Mouse (Mus musculus): ENCODE measurements around the gene Csk. TPM values are rescaled to one million over a fixed set of nuclear protein-coding genes. Genes with fewer than 3 reads are reported as not detected.
A peak's percentile ranks its signal among the peaks of the same experiment; 100 is the strongest.

Csk gene
- polyA plus RNA-seq, 1 experiment from 2014 or later, result 117 TPM

GRCm38 (mm10) chr9:57594174-57594509 lies 59.3 kb downstream of the Csk start:
- TF ChIP-seq CTCF (IDR thresholded peaks at IDR 0.05), result no peak
- DNase-seq (ENCODE audit: low read depth, low spot score) (no peak), ATAC-seq (no peak)
- H3K27me3 ChIP-seq, result no peaks in the 10 kb centered on the region
- CTCF ChIA-PET, result interaction anchor here (0.9 to 1.2 kb wide), 2 partner anchors 31 to 35 kb away, joined by 3 to 4 read pairs; no protein-coding TSS in a partner anchor
- in situ Hi-C loops (cut with MboI; ENCODE audit: low pct_unique_long_range_greater_than_20kb), result loop anchor here (5.0 kb wide), 1 partner anchor 58 kb away; the partner anchor contains the start of gene Csk
- POLR2A ChIA-PET, result interaction anchor here (1.0 kb wide), 1 partner anchor 10 kb away, joined by 3 read pairs; no protein-coding TSS in a partner anchor

GRCm38 (mm10) chr9:57593454-57594173 lies 59.8 kb downstream of the Csk start:
- CTCF ChIA-PET, result interaction anchor here (1.2 kb wide), 1 partner anchor 35 kb away, joined by 4 read pairs; no protein-coding TSS in a partner anchor
- H3K27me3 ChIP-seq, result no peaks in the 10 kb centered on the region
- ATAC-seq, result no peak
- DNase-seq (ENCODE audit: low read depth, low spot score), result no peak
- in situ Hi-C loops (cut with MboI; ENCODE audit: low pct_unique_long_range_greater_than_20kb), result loop anchor here (5.0 kb wide), 1 partner anchor 59 kb away; the partner anchor contains the start of gene Csk
- POLR2A ChIA-PET, result interaction anchor here (1.0 kb wide), 1 partner anchor 11 kb away, joined by 3 read pairs; no protein-coding TSS in a partner anchor
- no peak for TF ChIP-seq CTCF (IDR thresholded peaks at IDR 0.05)

DNA sequence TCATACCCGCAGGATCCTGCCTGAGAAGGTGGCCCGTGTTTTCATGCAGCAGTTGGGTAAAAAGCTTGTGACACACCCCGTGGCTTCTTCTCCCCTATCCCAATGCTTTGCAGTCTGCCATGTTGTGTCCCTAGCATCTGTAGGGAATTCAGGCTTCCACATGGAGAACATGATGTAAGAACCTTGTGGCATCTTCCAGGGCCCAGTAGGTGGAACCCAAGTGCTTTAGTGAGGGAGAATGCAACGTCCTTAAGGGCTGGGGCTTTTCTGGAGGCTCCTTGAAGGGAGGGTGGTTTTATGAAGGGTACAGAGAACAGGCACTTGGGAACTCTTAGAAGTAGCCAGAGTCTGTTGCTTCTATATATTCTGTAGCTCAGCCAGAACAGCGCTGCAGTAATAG lies 62.7 kb downstream of the Csk start:
- TF ChIP-seq CTCF (IDR thresholded peaks at IDR 0.05), result no peak
- no peaks in the 10 kb centered on the region for H3K27me3 ChIP-seq
- DNase-seq (ENCODE audit: low read depth, low spot score), result no peak
- in situ Hi-C loops (cut with MboI; ENCODE audit: low pct_unique_long_range_greater_than_20kb), result loop anchor here (5.0 kb wide), 1 partner anchor 62 kb away; the partner anchor contains the start of gene Csk
- POLR2A ChIA-PET, result interaction anchor here (0.8 to 1.4 kb wide), 3 partner anchors 23 to 73 kb away, joined by 3 read pairs; partner anchors contain the start of gene Lman1l
- no peak for ATAC-seq
- CTCF ChIA-PET, result interaction anchor here (0.8 to 3.0 kb wide), 7 partner anchors 14 to 65 kb away, joined by 3 to 13 read pairs (median 4); no protein-coding TSS in a partner anchor

DNA sequence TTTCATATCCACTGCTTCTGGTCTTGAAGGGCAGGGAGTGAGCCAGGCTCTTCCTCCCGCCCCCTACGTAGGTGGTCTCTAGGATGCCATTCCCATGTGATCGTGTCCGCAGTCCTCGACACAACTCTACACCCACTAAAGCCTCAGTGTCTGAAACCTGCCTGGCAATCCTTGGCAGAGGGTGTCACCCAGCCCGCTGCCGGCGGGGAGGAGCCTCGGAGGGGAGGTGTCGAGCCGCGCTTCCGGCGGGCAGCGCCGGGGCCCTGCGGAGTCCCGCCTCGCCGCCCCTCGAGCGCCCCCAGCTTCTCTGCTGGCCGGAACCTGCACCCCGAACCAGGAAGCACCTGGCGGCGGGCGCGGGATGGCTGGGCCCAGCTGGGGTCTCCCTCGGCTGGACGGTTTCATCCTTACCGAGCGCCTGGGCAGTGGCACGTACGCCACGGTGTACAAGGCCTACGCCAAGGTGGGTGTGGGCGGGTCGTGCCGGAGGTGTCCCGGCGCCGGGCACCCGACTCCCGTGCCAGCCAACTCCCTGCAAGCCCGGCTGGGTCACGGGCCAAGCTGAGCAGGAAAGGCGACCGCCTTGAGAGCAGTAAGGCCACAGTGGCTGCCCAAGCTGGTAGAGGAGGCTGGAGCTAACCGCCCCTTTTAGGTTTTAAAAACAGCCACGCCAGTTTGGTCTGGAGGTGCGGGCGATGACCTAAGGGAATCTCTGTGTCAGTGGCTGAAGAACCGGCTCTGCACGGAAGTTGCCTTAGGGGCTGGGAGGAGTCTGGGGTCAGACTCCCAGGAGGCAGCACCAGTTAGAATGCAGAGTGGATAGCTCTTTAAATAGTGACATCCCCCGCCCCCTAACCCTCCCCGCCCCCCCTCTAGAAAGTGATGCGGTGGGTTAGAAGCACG lies 64.0 kb downstream of the Csk start, which contains the start of gene Ulk3:
Gene Ulk3 (plus strand): TSS at position 229 of the 903 bp plus-strand sequence.
- ATAC-seq, result peak; percentile 83
- TF ChIP-seq CTCF (IDR thresholded peaks at IDR 0.05), result no peak
- POLR2A ChIA-PET, result interaction anchor here (0.7 kb wide), 1 partner anchor 37 kb away, joined by 3 read pairs; no protein-coding TSS in a partner anchor
- CTCF ChIA-PET, result interaction anchor here (1.8 to 3.0 kb wide), 2 partner anchors 50 to 66 kb away, joined by 6 to 13 read pairs; no protein-coding TSS in a partner anchor
- no peak for DNase-seq (ENCODE audit: low read depth, low spot score)
- H3K27me3 ChIP-seq, result no peaks in the 10 kb centered on the region
- in situ Hi-C loops (cut with MboI; ENCODE audit: low pct_unique_long_range_greater_than_20kb), result loop anchor here (5.0 kb wide), 1 partner anchor 63 kb away; the partner anchor contains the start of gene Csk

- ChIA-PET CTCF (interaction anchor here (0.9 kb wide), 1 partner anchor 34 kb away, joined by 3 read pairs; no protein-coding TSS in a partner anchor), POLR2A (no interaction called here)
- H3K27me3 ChIP-seq, result no peaks in the 10 kb centered on the region
- no peak for TF ChIP-seq CTCF (IDR thresholded peaks at IDR 0.05)
- in situ Hi-C loops (cut with MboI; ENCODE audit: low pct_unique_long_range_greater_than_20kb), result no loop called here
- DNase-seq (ENCODE audit: low read depth, low spot score) (no peak), ATAC-seq (no peak)
These were observed 68.4 kb downstream of the Csk start for GRCm38 (mm10) chr9:57584991-57585390.

DNA sequence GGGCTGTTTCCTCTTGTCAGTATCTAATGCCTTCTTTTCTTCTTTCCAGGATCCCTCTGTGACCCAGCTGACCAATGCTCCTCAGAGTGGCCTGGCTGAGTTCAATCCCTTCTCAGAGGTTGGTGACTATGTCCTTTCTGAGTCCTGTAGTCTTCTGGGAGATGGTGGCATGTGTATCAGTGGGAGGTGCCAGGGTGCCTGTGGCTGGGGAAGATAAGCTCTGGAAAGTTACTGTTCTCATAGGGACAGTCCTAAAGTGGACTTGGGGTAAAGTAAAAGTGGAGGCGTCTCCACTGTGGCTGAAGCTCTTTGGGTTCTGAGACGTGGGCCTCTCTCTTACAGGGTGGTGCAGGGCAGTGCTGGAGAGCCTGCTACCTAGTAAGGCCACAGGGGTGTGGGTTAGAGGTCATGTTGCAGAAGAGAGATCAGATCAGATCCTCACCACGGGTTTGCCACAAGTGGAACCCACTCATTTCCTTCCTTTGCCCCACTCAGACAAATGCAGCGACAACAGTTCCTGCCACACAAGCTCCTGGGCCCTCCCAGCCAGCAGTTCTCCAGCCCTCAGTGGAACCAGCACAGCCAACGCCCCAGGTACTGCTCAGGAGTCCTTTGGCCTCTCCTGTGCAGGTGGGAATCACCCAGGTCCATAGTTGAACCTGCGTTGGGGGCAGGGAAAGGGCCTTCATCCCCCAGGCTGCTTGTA lies 76.1 kb downstream of the Csk start:
- in situ Hi-C loops (cut with MboI; ENCODE audit: low pct_unique_long_range_greater_than_20kb), result no loop called here
- CTCF ChIA-PET, result interaction anchor here (1.7 kb wide), 1 partner anchor 10 kb away, joined by 3 read pairs; no protein-coding TSS in a partner anchor
- POLR2A ChIA-PET, result no interaction called here
- no peaks in the 10 kb centered on the region for H3K27me3 ChIP-seq
- no peak for TF ChIP-seq CTCF (IDR thresholded peaks at IDR 0.05)
- ATAC-seq (no peak), DNase-seq (ENCODE audit: low read depth, low spot score) (no peak)

Other genes with a start within 250 kb of the Csk start
- 35.2 TPM for gene Ppcdc, start 213.5 kb downstream of the Csk start, polyA plus RNA-seq (2021)
- 73.0 TPM for gene Scamp5, start 185.6 kb downstream of the Csk start, polyA plus RNA-seq (2021)
- 0.39 TPM for gene Rpp25, start 149.6 kb downstream of the Csk start, polyA plus RNA-seq (2021)
- gene Cox5a, start 132.4 kb downstream of the Csk start, polyA plus RNA-seq (2021), result 1,082 TPM
- gene Fam219b, start 116.1 kb downstream of the Csk start, polyA plus RNA-seq (2021), result 10.2 TPM
- 39.1 TPM for gene Mpi, start 100.9 kb downstream of the Csk start, polyA plus RNA-seq (2021)
- 60.2 TPM for gene Scamp2, start 92.7 kb downstream of the Csk start, polyA plus RNA-seq (2021)
- gene Ulk3, start 64.2 kb downstream of the Csk start, polyA plus RNA-seq (2021), result 30.7 TPM
- gene Cplx3, start 47.4 kb downstream of the Csk start, polyA plus RNA-seq (2021), result 0.72 TPM
- gene Lman1l, start 32.9 kb downstream of the Csk start, polyA plus RNA-seq (2021), result 0.09 TPM
- gene Cyp1a2, start 30.1 kb upstream of the Csk start, polyA plus RNA-seq (2021), result not detected
- not detected for gene Cyp1a1, start 34.3 kb upstream of the Csk start, polyA plus RNA-seq (2021)
- gene Edc3, start 54.9 kb upstream of the Csk start, polyA plus RNA-seq (2021), result 14.3 TPM
- gene Clk3, start 112.2 kb upstream of the Csk start, polyA plus RNA-seq (2021), result 75.6 TPM
- 2.9 TPM for gene Arid3b, start 183.2 kb upstream of the Csk start, polyA plus RNA-seq (2021)